Mouse (Mus musculus) liver, embryonic 14.5 days (tissue): ENCODE measurements at regions not wholly inside any gene's neighbourhood (a gene's known extent, or its start where the extent isn't known, plus 50 kb on each side); places are given as distances from the start of the nearest gene placed in this dataset.

ENCODE experiments used
- CTCF ChIP-seq: IDR thresholded peaks from 2 replicates; pipeline ENCODE4 v1.5.1; 2016; ENCODE audit warnings: antibody characterized with exemption, low read depth, control low read depth
- EP300 ChIP-seq: IDR thresholded peaks from 2 replicates; pipeline ENCODE4 v1.6.1; 2016; ENCODE audit warnings: antibody characterized with exemption, low read depth

DNA sequence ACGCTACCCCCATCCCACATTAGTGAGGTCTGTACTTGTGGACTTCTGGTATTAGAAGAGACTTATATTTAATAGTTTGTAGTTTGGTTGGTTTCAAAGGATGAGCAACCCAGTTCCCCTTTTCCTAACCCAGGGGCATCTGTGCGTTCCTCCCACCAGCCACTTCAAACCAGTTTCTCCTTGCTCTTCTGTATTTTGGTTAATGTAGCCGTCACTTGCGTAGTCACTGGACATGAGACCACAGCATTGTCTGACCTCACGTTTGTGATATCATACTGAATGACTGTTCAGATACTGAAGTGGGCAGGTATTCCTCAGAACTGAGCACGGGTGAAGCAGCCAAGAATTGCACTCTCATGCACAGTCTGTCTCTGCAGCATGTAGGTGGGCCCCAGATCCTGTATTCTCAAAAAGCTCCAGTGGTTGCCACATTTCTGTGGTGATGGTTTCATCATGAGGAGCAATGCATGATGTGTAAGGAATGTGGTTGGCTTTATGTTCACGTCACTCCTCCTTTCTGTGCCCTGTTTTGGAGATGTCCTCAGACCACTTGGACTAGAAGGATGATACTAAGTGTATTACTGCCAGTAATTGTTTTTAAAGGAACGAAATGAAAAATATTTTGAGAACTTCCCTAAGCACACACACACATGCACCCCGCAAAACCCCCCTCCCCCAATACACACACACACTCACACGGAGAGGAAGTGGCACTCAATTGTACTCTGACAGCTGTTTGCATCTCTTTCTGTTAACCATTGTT, 335.2 kb upstream of the Satb1 start:
- TF ChIP-seq CTCF (no peak), EP300 (no peak)
